Mouse (Mus musculus) heart, postnatal 25 days (tissue): ENCODE measurements at regions not wholly inside any gene's neighbourhood (a gene's known extent, or its start where the extent isn't known, plus 50 kb on each side); places are given as distances from the start of the nearest gene placed in this dataset.

Source experiments
- DNase-seq: peaks from one replicate; pipeline ENCODE4 v3.0.0; 2022; ENCODE audit warnings: low spot score
- intact Hi-C: fragments of 180-260 bp; cut with DNase I; formaldehyde crosslinking; loops from one replicate; pipeline ENCODE4 v1.15.1; 2025

GRCm38 (mm10) chr14:120102010-120102748, 59.9 kb upstream of the Oxgr1 start:
- intact Hi-C loops = no loop called here
- DNase-seq = no peak

DNA sequence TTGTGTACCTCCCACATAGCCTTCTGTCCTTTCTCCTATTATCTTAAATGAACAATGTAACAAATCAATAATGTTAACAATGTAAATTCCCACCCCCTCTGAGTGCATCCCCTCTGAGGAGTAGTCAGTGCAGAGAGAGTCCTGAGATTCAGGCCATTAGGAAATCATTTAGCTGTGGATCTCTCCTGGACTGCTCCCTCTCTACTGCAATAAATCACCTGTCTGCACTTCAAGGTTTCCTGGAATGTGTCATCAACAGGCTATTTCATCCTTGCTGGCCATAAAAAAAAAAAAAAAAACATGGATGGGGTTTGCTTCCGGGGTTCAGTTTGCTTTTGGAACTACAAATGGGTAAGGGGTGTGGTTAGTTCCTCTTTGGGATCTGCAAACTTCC, 60.5 kb upstream of the Oxgr1 start:
- intact Hi-C loops = no loop called here
- no peak for DNase-seq

DNA sequence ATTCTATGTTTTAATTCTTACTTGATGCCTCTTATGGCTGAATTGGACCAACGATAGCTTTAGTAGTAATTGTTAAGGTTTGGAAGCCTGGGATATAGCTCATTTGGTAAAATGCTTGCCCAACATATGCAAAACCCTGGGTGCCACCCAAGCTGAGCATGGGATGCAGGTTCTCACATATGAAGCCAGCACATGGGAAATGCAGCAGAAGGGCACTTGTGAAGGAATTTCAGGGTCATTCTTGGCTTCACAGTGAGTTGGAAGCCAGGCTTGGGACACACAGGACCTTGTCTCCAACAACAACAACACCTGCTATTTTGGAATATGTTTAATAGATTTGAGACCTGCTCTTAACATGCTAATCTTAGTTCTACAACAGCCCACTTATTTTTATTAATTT, 67.6 kb upstream of the Oxgr1 start:
- no peak for DNase-seq

GRCm38 (mm10) chr14:120113316-120113715, 71.1 kb upstream of the Oxgr1 start:
- intact Hi-C loops = no loop called here

More for the DNA sequence above, 67.6 kb upstream of the Oxgr1 start:
- intact Hi-C loops = no loop called here

DNA sequence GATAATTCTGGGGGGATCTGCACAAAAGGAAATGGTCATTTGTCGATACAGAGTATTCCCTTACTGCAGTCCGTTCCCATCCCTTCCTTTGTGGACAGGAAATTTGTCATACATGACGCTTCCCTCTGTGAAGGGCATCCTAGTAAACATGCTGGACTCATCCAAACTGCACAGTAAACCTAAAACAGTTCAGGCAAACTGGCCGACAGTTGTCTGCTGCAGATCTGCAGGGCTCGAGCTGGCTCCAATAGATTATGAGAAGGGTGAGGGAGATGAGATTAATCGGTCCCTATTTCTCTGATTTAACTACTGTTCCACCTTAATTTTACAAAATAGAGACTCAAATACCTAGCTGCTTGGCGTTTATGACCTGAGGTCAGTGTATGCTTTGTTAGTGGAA, 76.3 kb upstream of the Oxgr1 start:
- intact Hi-C loops = no loop called here
- DNase-seq = no peak

More at GRCm38 (mm10) chr14:120113316-120113715, 71.1 kb upstream of the Oxgr1 start:
- no peak for DNase-seq

DNA sequence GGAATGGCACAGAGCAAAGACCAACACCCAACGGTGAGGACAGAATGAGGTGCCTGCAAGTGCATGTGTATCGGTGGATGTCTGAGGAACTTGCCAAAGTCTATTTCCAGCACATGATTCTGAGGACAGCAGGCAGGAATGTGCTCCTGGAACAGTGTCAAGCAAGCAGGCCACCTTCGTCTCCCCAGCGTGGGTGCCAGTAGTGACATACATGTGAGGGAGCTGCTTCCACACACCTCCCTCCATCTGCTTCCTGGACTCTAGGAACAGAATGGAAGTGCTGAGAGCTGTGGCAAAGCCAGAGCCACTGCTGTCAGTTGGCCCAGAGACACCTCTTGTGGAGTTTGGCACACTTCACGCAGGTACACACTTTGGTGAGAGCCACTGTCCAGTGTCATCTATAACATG, 76.9 kb upstream of the Oxgr1 start:
- intact Hi-C loops = no loop called here
- DNase-seq = peak; percentile 27

- no peak for DNase-seq
- intact Hi-C loops = no loop called here
Measured at GRCm38 (mm10) chr14:120119506-120119905, 77.3 kb upstream of the Oxgr1 start.

- intact Hi-C loops = no loop called here
- no peak for DNase-seq
Measured at GRCm38 (mm10) chr14:120120261-120120660, 78.0 kb upstream of the Oxgr1 start.

- no peak for DNase-seq
- intact Hi-C loops = no loop called here
Measured at GRCm38 (mm10) chr14:120125315-120125714, 83.1 kb upstream of the Oxgr1 start.

- DNase-seq = no peak
- intact Hi-C loops = no loop called here
Measured at GRCm38 (mm10) chr14:120127481-120127880, 85.2 kb upstream of the Oxgr1 start.

DNA sequence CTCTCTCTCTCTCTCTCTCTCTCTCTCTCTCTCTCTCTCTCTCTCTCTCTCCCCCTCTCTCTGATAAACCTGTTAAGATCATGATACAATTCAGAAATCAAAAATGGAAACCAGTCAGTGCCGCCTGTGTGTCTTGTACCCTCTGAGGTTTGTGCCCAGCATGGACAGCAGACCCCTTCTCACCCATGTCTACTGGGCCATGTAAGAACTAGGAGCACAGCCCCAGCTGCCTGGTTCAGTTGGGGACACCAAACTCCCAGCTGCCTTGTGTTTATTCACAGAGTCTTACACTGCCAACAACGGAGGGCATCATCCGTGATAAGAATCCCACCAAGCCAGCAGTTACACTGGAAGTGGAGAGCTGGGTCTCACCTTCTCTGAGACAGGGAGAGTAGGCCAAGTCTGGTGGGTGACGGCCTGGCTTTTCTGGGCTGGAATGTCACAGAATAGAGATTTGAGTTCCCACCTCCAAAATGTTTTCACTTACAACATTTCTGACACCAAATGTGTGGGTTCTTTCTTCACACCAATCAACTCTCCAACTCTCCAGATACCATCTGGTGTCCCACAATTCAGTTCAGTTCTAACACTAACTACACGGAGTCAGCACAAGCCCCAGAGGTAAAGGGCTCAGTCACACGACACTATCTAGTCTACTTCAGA, 92.2 kb upstream of the Oxgr1 start:
- intact Hi-C loops = loop anchor here (5.0 kb wide), 1 partner anchor 528 kb away; no protein-coding TSS in a partner anchor
- DNase-seq = no peak

GRCm38 (mm10) chr14:120135198-120135597, 93.0 kb upstream of the Oxgr1 start:
- DNase-seq = no peak
- intact Hi-C loops = loop anchor here (5.0 kb wide), 1 partner anchor 527 kb away; no protein-coding TSS in a partner anchor

DNA sequence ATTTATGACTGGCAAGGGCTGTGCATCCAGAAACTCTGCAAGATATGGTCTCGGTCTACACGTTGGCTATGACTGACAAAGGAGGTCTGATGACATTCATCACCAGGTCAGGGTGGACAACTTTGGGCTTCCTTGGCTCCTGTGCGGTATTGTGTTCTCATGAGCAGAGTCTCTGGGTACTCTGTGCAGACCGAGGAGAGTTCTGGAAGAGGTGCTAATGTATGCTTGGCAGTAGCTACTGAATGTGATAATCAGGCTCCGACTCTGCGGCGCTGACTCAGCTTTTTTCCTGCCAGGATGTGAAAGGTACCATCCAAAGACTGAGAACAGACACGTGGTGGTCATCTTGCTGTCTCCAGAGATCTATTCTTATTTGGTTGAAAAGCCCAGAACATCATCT, 94.5 kb upstream of the Oxgr1 start:
- no peak for DNase-seq
- intact Hi-C loops = loop anchor here (5.0 kb wide), 1 partner anchor 526 kb away; no protein-coding TSS in a partner anchor

DNA sequence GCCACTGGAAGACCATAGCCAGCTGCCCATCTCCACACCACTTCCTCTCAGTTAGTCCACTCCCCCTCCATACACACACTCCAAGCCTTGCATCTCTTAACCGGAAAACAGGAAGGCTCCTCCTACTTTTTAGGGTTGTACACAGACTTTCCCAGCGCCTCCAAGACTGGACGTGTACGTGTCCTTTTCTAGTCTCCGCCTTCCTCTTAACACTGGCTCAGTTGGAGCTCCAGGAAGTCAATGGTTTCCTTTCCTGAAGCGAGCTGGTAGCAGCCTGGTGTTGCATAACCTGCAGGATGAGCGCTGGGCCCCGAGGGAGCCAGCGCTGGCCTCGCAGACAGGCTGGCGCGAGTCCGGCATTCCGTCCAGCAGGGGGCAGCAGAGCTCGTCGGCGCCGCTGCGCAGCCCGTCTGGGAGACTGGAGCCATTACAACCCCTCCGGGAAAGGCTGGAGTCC, 95.5 kb upstream of the Oxgr1 start:
- peak; percentile 87 for DNase-seq
- intact Hi-C loops = loop anchor here (1.0 to 5.0 kb wide), 3 partner anchors 127 to 525 kb away; no protein-coding TSS in a partner anchor

DNA sequence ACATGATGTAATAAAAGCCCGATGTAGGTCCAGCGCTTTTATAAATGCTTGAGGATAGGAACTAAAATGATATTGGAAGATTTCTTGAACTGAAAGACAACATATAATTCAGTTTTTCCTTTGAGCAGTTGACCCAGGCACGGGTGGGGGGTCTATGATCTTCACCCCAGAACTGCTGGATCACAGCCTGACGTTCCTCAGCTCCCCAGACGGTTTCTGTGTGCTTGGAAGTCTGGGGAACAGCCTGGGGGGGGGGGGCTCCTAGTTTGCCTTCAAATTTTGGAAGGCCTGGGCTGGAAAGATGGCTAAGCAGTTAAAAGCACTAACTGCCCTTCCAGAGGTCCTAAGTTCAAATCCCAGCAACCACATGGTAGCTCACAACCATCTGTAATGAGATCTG, 96.3 kb upstream of the Oxgr1 start:
- no peak for DNase-seq
- intact Hi-C loops = loop anchor here (1.0 to 5.0 kb wide), 3 partner anchors 126 to 524 kb away; no protein-coding TSS in a partner anchor

- no peak for DNase-seq
- intact Hi-C loops = loop anchor here (2.0 to 5.0 kb wide), 2 partner anchors 126 to 523 kb away; no protein-coding TSS in a partner anchor
Measured at GRCm38 (mm10) chr14:120139256-120139655, 97.0 kb upstream of the Oxgr1 start.

DNA sequence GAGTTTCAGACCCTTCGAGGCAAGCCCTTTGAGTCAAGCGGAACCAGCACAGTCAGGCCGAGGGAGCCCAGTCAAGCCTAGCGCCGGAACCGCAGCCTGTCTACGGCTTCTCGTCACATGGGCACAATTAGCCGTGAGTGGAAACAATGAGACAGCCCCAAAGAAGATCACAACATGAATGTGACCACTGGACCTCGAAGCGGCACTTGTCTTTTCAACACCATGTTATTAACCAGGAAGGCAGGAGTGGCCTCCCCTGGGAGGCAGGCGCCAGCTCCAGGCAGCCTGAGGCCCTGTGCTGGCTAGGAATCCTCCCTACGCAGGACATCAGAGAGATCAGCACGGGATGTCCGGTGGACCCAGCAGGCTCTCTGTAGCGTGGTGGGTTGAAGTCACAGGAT, 97.4 kb upstream of the Oxgr1 start:
- intact Hi-C loops = loop anchor here (2.0 to 5.0 kb wide), 2 partner anchors 125 to 523 kb away; no protein-coding TSS in a partner anchor
- DNase-seq = no peak

DNA sequence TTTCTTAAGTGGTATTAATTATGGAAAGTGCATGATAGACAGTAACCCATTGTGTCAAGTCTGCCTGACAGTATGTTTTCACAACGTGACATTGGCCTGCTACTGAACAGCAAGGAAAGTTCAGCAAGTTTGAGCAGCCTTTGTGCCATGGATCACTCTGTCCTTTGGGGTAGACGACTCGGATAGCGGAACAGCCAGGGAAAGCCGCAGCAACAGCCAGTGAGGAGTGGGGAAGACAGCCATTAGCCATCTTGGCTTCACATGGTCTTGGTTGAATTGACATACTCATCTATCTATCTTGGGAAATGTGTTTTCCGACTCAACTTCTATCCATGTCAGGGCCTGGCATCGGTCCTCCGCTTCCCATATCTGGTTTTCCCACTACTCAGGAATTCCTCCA, 98.0 kb upstream of the Oxgr1 start:
- intact Hi-C loops = no loop called here
- DNase-seq = no peak

DNA sequence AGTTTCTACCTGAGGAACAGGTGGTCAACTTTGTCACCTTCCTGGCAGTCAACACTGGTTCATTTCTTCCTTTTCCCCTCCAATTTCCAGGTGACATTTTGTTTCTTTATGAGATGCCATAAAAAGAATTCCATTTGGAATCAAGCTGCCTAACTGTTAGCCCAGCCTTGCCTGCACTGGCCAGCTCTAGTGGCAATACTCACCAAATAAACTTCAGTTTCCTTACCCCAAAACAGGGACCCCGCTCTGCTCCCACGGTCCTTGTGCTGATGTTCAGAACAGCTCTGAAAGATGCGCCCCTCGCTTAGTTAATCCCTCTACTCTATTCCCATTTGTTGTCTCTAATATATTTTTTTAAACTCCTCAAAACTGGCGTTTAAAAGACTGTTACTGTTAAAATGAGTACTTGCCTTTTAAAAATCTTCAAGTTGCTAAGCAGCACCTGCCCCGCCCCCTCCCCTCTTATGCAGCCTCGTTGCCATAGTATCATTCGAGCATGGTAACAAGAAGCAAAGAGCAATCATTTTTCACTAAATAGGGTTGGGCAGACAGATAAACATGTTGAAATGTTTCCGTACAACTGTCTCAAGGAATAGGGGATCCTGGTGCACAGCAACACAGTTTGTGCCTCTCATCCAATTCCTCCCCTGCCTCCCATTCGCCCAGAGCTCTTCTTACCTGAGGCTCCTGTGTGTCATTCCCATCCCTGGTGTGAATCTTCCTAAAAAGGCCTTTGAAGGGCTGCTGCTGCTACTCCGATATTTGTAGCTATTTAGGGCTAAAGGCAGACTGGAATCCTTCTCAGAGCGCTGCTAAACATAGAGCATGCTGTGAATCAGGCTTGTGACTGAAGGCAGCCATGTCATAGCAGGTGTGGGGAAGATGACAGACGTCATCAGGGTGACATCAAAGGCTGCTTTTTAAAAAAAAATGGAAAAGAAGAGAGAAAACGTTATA, 98.8 kb upstream of the Oxgr1 start:
- intact Hi-C loops = no loop called here

DNA sequence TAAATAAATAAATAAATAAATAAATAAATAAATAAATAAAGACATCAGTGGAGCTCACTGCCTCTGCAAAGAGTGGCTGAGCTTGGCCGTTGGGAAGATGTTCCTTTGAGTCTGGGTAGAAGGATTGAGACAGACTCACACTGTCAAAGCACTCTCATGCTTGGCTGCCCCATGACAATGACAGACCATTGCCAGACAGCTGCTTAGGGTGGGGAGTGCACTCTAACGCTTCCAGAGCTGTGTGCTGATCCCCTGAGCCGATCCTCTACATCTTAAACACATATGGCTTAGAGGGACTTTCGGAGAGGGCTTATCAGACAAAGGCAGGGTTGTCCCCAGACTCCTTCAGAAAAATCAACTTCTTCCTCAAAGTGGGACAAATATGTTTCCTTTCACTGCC, 100.0 kb upstream of the Oxgr1 start:
- no peak for DNase-seq
- intact Hi-C loops = no loop called here

More for the DNA sequence above, 98.8 kb upstream of the Oxgr1 start:
- DNase-seq = no peak
